Mouse (Mus musculus): ENCODE measurements at regions not wholly inside any gene's neighbourhood (a gene's known extent, or its start where the extent isn't known, plus 50 kb on each side); places are given as distances from the start of the nearest gene placed in this dataset.
"Not testable (repeated sequence)": the region's sequence is repeated elsewhere in the genome, so short reads cannot be mapped to it uniquely, and the experiment has no call there.

DNA sequence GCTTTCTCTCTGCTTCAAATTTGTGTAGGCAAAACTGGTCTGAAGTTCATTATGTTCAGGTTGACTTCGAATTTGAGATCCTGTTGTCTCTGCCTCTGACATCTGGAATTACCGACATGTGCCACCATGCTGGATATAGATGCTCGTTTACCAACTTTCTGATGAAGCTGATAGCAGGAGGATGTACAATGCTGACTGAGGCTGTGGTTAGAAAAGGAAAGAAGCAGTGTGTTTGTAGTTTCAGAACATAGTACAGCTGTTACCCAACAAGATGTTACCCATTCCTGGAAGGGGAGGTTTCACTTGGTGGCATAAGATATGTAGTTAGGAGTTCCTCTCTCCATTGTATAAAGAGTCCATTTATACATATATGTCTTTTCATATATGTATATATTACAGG, 730.5 kb downstream of the Dad1 start:
- TF ChIP-seq CTCF (conservative IDR thresholded peaks at IDR 0.05; ENCODE audit: insufficient read depth, insufficient read length, low read depth, low read length); POLR2A (IDR thresholded peaks at IDR 0.05; ENCODE audit: low read depth, low read length): not testable (repeated sequence)

Data from kidney, adult 2 months (tissue).